Mouse (Mus musculus): ENCODE data around the gene Vmn1r25. TPM values are rescaled to one million over a fixed set of nuclear protein-coding genes. Genes with fewer than 3 reads are reported as not detected.
"Not testable (repeated sequence)": the region's sequence is repeated elsewhere in the genome, so short reads cannot be mapped to it uniquely, and the experiment has no call there.

Vmn1r25 gene
- polyA plus RNA-seq (2016; fragmentation: Nextera tagmentation; extraction: Ambion mirVana): not detected in 2 replicates

DNA sequence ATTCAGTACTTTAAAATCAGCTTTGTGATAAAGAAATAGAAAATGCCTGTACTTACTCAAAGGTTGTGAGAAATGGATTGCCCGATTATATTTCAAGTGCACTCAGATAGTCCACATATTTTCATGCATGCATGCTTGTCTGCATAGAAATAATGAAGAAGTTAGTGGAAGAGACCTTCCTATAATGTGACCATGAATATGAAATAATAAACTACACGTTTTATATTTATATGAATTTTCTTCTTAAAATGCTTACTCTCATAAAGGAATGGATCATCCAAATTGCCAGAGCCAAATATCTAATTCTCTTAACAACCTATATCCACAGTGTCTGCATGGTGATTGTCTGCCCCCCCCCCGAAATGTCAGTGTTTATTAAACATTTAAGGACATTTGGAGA lies at the start of gene Vmn1r25:
Gene Vmn1r25 (minus strand): TSS at position 101 of the 400 bp plus-strand sequence.
- Histone ChIP-seq H3K4me1 (no peaks in the 10 kb centered on the region), H3K9me3 (no peaks in the 10 kb centered on the region), H3K36me3 (no peaks in the 10 kb centered on the region), H3K27me3 (ENCODE audit: insufficient read depth, poor library complexity, severe bottlenecking) (no peaks in the 10 kb centered on the region), H3K27ac (no peak within 1 kb of the TSS), H3K4me3 (no peak within 1 kb of the TSS)
- 58% methylated on average over 3 of the region's 3 CpGs for WGBS
- DNase-seq (ENCODE audit: low spot score): no peak

DNA sequence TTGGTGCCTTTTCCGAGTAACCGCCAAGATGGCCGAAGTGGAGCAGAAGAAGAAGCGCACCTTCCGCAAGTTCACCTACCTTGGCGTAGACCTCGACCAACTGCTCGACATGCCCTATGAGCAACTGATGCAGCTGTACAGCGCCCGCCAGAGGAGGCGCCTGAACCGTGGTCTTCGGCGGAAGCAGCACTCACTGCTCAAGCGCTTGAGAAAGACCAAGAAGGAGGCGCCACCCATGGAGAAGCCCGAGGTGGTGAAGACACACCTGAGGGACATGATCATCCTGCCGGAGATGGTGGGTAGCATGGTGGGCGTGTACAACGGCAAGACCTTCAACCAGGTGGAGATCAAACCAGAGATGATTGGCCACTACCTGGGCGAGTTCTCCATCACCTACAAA lies 36.9 kb upstream of the Vmn1r25 start:
- H3K9me3 ChIP-seq; H3K27ac ChIP-seq; DNase-seq (ENCODE audit: low spot score); H3K4me3 ChIP-seq; H3K4me1 ChIP-seq; H3K27me3 ChIP-seq (ENCODE audit: insufficient read depth, poor library complexity, severe bottlenecking); H3K36me3 ChIP-seq: not testable (repeated sequence)
- WGBS: 91% methylated on average over 21 of the region's 21 CpGs

DNA sequence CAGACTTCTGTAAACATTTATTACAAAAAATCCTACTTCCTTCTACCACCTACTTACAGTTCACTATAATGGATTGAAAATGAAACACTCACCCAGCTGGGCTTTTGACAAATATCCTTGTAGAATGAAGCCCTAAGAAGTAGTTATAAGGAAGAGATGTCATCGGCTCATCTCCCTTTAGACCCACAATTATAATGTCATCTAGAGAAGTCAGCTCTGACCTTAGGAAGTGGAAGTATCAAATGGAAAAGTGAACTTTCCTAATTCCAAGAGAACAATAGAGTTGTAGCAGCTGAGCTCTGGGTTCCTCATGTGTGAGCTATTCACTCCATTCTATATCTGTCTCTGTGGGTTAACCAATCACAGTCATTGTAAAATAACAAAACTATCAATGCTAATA lies 34.4 kb upstream of the Vmn1r25 start, which contains the start of gene Vmn1r26:
Gene Vmn1r26 (minus strand): TSS at position 101 of the 400 bp plus-strand sequence.
- Histone ChIP-seq H3K36me3 (no peaks in the 10 kb centered on the region), H3K9me3 (no peaks in the 10 kb centered on the region), H3K27me3 (ENCODE audit: insufficient read depth, poor library complexity, severe bottlenecking) (no peaks in the 10 kb centered on the region), H3K4me1 (no peaks in the 10 kb centered on the region), H3K4me3 (no peak within 1 kb of the TSS), H3K27ac (no peak within 1 kb of the TSS)
- DNase-seq (ENCODE audit: low spot score): no peak
- WGBS: 90% methylated on average over 1 of the region's 1 CpGs

DNA sequence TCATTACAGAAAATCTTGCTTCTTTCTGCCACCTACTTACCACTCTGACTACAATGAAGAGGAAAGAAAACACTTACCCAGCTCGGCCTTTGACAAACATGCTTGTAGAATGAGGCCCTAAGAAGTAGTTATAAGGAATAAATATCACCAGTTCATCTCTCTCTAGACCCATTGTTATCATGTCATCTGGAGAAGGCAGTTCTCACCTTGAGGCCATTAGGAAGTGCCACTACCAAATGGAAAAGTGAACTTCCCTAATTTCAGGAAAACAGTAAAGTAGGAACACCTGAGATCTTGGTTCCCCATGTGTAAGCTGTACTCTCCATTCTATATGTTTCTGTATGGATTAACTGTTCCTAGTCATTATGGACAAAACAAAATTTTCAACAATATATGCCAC lies 19.2 kb downstream of the Vmn1r25 start, which contains the start of gene Vmn1r24:
Gene Vmn1r24 (minus strand): TSS at position 101 of the 400 bp plus-strand sequence.
- not testable (repeated sequence) for H3K27ac ChIP-seq; H3K4me3 ChIP-seq; H3K36me3 ChIP-seq; DNase-seq (ENCODE audit: low spot score); H3K9me3 ChIP-seq; H3K27me3 ChIP-seq (ENCODE audit: insufficient read depth, poor library complexity, severe bottlenecking); H3K4me1 ChIP-seq
- 66% methylated on average over 1 of the region's 1 CpGs for WGBS

Other genes starting within 250 kb of the Vmn1r25 start
- gene Vopp1, start 155.7 kb downstream of the Vmn1r25 start, polyA plus RNA-seq (2016; fragmentation: Nextera tagmentation; extraction: Ambion mirVana): 37.0 and 39.1 TPM in 2 replicates
- not detected in 2 replicates for gene Vmn1r21, start 130.5 kb downstream of the Vmn1r25 start, polyA plus RNA-seq (2016; fragmentation: Nextera tagmentation; extraction: Ambion mirVana)
- not detected in 2 replicates for gene Vmn1r22, start 72.8 kb downstream of the Vmn1r25 start, polyA plus RNA-seq (2016; fragmentation: Nextera tagmentation; extraction: Ambion mirVana)
- gene Vmn1r23, start 54.0 kb downstream of the Vmn1r25 start, polyA plus RNA-seq (2016; fragmentation: Nextera tagmentation; extraction: Ambion mirVana): not detected in 2 replicates
- gene Vmn1r24, start 19.3 kb downstream of the Vmn1r25 start, polyA plus RNA-seq (2016; fragmentation: Nextera tagmentation; extraction: Ambion mirVana): not detected in 2 replicates
- gene Vmn1r26, start 34.3 kb upstream of the Vmn1r25 start, polyA plus RNA-seq (2016; fragmentation: Nextera tagmentation; extraction: Ambion mirVana): not detected in 2 replicates
- not detected in 2 replicates for gene Vmn1r27, start 238.0 kb upstream of the Vmn1r25 start, polyA plus RNA-seq (2016; fragmentation: Nextera tagmentation; extraction: Ambion mirVana)

Measured in heart, embryonic 10.5 days (tissue).